Mouse (Mus musculus) lung, postnatal 14 days (tissue): ENCODE data around the gene Odf3l1.

Experiments
- DNase-seq: peaks from one replicate; pipeline ENCODE4 v3.0.0; 2021

The Odf3l1 gene

DNA sequence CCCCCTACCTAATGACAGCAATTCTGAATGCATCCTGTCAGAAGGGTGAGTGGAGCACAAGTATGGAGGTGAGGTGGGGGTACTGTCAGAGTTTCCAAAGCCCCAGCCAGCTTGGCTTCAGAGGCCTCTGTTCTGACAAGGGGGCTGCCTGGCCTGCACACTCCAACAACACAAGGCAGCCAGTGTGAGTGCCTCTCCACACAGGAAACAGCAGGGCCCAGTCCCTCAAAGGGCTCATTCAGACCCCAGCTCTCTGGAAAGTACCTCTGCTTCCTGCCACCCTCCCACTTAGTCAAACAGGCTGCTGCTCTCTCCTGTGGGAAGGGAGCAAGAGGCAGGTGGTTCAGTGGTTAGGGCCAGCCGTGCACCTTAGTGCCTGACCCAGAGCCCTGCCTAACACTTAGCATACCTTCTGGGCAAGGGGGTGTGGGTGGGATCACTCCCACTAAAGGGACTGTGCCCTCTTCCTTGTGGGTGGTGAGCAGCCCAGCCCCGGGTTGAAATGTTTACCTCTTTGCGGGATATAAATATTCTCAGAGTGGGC is 17.1 kb upstream of the Odf3l1 start:
- no peak for DNase-seq

GRCm38 (mm10) chr9:56880790-56881189 is 16.3 kb upstream of the Odf3l1 start:
- no peak for DNase-seq

GRCm38 (mm10) chr9:56877284-56877683 is 12.8 kb upstream of the Odf3l1 start:
- DNase-seq: no peak

DNA sequence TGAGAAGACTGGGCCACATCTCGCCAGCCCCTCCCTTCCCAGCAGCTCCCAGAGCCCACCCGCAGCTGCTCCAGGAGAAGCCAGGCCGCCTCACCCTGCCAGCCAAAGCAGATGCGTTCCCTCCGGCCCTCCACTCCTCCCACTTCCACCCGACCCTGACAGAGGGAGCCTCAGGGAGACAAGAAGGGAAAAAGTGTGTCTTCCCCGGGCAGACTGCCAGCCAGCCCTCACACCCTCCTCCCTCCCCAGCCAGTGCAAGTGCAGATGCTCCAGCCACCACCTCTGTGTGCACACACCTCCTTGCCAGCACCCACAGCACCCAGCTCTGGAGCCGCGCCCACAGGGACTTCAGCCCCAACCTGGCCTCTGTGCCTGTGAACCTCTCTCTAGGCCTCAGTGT is 12.3 kb upstream of the Odf3l1 start:
- DNase-seq: peak; percentile 45

DNA sequence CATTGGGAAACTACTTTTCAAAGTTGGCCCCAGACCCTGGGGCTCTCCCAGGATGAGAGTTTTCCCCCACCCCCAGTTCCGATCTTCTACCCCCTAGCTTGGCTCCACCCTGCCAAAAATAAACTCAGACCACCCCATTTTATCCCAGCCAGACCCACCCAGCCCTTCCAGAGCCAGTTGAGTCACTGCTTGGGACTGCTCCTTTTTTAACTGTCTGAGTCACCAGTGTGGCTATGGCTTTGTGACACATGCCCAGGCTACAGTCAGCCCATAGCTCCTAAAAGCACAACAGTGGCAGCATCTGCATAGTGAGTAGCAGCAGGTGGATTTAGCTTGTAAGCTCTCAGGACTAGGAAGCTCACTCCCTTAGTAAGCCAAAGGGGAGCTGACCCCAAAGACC is 8.6 kb upstream of the Odf3l1 start:
- no peak for DNase-seq

GRCm38 (mm10) chr9:56872105-56872903 is 7.8 kb upstream of the Odf3l1 start:
- DNase-seq: no peak

- peak; percentile 52 for DNase-seq
These were observed 6.7 kb upstream of the Odf3l1 start for GRCm38 (mm10) chr9:56871191-56871590.

DNA sequence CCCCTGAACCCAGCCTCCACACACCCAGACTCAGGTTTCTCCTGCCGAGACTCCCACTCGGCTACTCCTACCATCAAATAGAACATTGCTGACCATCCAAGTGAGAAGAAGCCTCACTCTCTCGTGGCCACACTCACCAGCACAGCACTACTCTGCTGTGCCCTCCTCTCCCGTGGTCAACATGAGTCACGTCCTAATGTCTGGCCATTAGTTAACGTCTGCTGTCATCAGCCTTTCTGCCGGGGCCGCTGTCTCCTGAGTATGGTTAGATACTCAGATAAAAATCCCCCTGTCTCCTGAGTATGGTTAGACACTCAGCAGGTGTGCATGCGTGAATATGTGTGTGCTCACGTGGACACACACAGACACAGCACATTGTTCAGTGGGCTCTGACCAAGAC is 6.3 kb upstream of the Odf3l1 start:
- DNase-seq: no peak

GRCm38 (mm10) chr9:56869552-56869951 is 5.1 kb upstream of the Odf3l1 start:
- no peak for DNase-seq

- peak; percentile 61 for DNase-seq
These were observed 3.8 kb upstream of the Odf3l1 start for GRCm38 (mm10) chr9:56868292-56868691.

DNA sequence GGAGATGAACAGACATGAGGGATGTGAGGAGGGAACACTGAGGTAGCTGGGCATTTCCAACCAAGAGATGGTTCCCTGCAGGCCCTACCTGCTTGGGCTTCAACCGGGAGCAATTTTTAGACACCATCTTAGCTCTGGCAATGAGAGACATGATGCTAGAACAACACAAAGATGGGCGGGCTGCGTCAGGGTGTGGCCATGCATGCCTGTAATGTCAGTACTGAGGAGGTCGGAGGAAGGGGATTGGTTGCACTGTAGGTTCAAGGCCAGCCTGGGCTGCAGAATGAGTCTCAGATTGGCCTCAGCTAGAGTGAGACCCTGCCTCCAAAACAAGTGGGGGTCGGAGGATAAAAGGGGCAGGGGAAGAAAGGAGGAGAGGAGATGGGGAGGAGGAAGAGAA is 2.0 kb upstream of the Odf3l1 start:
- DNase-seq: no peak

DNA sequence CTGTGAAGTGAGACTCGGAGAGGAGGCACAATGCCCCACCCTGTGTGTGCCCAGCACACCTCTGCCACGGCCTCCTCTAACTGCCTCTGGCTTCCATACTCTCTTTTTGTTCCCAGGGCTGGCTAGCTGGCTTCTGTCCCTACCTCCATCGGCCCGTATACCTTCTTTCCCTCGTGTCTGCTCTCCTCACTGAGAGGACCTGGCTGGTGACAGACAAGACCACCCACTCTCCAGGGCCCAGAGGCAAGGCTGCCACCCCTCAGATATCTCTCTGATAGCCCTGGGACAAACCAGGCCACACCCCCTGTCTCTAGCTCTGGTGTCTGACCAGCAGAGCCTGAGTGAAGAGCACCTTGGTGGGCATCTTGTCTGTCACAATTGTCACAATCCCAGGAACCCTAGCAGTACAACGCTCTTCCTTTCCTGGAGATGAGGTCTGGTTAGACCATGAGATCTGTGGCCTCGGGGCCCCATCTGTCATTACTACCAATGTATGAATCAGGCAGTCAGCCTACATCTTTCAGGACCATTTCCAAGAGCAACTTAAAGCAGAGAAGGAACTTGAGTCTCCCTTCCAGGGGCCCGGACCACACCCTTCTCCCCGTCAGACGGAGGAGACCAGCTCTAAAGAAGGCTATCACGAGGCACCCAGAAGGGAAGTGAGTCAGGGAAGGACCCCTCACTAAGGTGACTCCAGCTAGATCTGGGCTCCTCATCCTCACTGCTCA is 1.4 kb upstream of the Odf3l1 start:
- no peak for DNase-seq

GRCm38 (mm10) chr9:56864832-56865231 is 353 bp upstream of the Odf3l1 start, which contains the start of gene Cspg4:
Gene Cspg4, plus strand, starts transcription at chr9:56865033.
- DNase-seq: peak; percentile 60

- DNase-seq: no peak
These were observed 1.6 kb downstream of the Odf3l1 start for GRCm38 (mm10) chr9:56862863-56863262.

GRCm38 (mm10) chr9:56860486-56861269 is 3.8 kb downstream of the Odf3l1 start:
- no peak for DNase-seq

DNA sequence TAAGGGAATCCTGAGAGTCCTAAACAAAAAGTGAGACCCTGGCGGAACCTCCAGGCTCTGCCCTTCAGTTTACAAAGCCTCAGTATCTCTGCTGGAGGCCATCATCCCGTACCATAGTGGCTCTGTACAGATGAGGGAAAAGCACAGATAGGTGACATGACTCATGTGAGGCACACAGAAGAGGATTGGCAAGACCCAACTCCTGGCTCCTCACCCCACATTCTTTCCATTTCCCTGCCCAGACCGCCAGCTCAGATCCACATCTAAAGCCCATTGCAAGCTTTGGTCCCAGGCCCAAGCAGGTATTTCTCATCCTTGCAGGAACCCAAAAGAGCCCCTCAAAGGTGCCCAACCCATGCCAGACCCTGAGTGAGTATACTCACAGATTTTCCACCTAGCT is 4.4 kb downstream of the Odf3l1 start:
- DNase-seq: no peak

DNA sequence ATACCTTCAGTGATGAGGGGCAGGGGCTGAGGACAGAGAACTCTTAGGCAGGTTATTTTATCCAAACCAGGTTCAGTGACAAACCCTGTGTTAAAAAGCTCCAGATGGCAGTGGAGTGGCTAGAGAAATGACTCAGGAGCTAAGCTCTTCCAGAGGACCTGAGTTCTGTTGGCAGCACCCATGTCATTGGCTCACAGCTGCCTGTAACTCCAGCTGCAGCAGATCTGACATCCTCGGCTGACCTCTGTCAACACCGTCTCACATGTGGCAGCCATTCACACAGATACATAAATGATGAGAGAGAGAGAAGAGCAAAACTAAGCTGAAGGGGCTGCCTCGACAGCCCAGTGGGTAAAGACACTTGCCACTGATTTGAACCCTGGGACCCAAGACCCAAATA is 7.0 kb downstream of the Odf3l1 start:
- no peak for DNase-seq

DNA sequence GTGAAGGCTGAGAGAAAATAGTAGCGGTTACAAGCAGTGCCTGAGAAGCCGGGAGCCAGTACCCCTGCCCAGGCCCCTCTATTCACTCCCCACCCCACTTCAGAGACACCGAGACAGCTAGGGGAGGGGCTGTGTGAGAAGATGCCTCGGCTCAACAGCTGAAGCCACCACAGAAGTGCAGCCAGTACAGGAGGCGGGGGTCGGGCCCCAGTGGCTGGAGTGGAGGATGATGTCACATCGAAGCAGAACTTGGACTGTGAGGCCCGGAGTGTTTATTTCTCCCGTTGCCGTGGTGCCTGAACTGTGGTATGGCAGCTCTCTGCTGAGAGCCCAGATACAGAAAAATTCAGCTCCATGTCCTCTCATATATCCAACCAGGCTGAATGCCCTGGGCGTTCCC is 12.7 kb downstream of the Odf3l1 start:
- DNase-seq: peak; percentile 55

GRCm38 (mm10) chr9:56850905-56851252 is 13.6 kb downstream of the Odf3l1 start:
- no peak for DNase-seq

DNA sequence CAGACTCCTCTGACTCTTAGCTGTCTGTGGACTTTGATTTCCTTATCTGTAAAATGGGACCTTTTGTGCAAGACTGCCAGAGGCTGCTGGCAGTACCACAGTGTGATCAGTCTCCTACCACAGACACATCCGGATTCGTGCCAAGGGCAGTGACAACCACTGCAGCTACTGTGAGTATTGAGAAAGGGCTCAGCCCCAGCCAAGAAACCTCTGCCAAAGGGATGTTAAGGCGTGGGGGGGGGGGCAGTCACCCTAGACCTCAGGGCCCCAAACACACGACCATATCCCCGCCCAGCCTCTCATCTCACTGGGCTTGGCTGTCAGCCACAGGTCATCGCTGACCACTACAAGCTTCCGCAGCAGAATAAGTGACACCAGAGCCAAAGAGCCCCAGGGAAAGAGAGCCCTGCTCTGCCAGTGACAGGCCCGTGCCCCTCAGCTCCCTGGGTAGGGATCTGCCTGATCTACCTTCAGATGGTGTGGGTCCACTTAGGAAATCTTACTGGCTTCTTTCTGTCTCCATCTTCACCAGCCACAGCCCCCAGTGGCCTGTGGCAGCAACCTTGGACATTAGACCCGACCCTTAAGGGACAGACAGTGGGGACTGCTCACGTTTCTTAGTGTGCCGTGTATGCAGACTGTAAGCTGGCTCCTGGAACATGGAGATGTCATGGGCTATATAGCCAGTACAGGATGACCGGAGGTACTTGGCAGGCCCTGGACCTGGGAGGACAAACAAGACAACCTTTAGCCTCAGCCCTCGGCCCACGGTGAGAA is 14.2 kb downstream of the Odf3l1 start:
- DNase-seq: peak; percentile 56

- peak; percentile 69 for DNase-seq
These were observed 17.0 kb downstream of the Odf3l1 start for GRCm38 (mm10) chr9:56847523-56847922.

DNA sequence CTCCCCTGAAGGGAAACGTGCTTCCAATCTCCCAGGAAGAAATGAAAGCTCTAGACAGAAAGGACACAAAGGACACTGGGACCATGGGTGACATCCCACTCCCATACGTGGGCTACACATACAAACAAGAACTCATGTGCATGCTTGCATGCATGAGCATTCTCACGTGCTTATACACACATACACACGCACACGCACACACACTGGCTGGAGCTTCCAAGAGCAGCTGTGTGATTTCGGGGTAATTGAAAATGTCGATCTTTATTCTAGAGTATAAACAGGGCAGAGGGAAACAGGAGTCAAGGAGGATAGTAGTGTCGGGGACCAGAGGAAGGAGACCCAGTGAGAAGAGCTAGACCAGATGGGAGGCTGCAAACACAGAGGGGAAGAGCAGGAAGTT is 19.8 kb downstream of the Odf3l1 start:
- no peak for DNase-seq
